Comparison of ENCODE assay signal across 8 mouse cellular contexts in the genomic region with DNA sequence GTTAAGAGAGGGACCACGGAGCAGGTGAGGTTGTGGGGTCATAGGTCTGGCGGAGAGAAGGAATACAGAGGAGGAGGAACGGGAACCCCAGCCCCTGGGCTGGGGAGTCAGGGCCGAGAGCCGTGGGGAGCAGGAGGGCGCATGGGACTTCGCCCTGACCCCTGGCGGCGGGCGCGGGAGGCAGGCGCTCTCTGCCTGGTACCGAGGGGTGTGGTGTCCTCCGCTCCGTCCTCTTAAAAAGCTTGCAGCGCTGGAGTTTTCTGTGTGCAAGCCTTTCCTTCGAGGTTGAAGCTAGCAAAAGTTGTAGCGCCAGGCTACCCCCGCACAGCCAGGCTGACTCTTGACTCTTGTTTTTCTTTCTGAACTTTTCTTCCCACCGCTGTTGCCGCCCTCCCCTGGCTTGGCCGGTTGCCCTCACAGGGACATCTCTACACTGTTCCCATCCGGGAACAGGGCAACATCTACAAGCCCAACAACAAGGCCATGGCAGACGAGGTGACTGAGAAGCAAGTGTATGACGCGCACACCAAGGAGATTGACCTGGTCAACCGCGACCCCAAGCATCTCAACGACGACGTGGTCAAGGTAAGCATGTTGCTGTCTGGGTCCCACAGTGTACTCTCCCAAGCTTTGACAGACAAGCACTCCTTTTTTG. TPM values are rescaled to one million over a fixed set of nuclear protein-coding genes. Genes with fewer than 3 reads are reported as not detected.
DNase-seq lines count a peak whose midpoint lies in the region; ATAC-seq lines count a peak whose summit lies in the region.

No protein-coding gene starts in this region.

- H3K27ac ChIP-seq in hindbrain, embryonic 15.5 days (replicated peaks), result no peak overlapping the region

- intact Hi-C loops in left cerebral cortex, postnatal 25 days (cut with DNase I), result loop anchor here (2.0 to 5.0 kb wide), 3 partner anchors 27 to 203 kb away; a partner anchor contains a TSS

- DNase-seq in gastrocnemius, adult 8-10 months (ENCODE audit: low spot score in 2 of 2), result peak; percentile 56 to 69
- DNase-seq in left cerebral cortex, postnatal 25 days (ENCODE audit: low spot score in 2 of 2), result peak; percentile 15 to 30
- DNase-seq in right cerebral cortex, postnatal 25 days, result peak; percentile 44
- no peak for DNase-seq in c-Kit-positive CD71-positive TER-119-positive erythroid progenitor cells, embryonic 14.5 days (ENCODE audit: low spot score)

- H3K4me3 ChIP-seq in hindbrain, embryonic 15.5 days, result peak overlapping the region; percentile 49

- ATAC-seq in activated CD4-positive, CD25-positive, alpha-beta regulatory T cell, adult 4 months, result peak; percentile 46
- peak; percentile 94 for ATAC-seq in common myeloid progenitor, adult 5-6 weeks (replicated peaks; ENCODE audit: low read depth, poor library complexity, severe bottlenecking)
- ATAC-seq in hindbrain, embryonic 15.5 days (ENCODE audit: low FRiP score, low read depth), result peak; percentile 81
- ATAC-seq in megakaryocyte progenitor cell, adult 5-6 weeks (replicated peaks; ENCODE audit: poor library complexity), result peak; percentile 96

- peaks cover 27% of the 10 kb centered on the region for H3K27me3 ChIP-seq in hindbrain, embryonic 15.5 days

- H3K9me3 ChIP-seq in hindbrain, embryonic 15.5 days, result no peaks in the 10 kb centered on the region

- 3% methylated on average over 31 of the region's 31 CpGs for WGBS in hindbrain, embryonic 15.5 days

- no peaks in the 10 kb centered on the region for H3K36me3 ChIP-seq in hindbrain, embryonic 15.5 days

- peaks cover 27% of the 10 kb centered on the region for H3K4me1 ChIP-seq in hindbrain, embryonic 15.5 days (replicated peaks)

- H3K4me2 ChIP-seq in hindbrain, embryonic 15.5 days, result peak overlapping the region; percentile 99

- peak overlapping the region; percentile 18; the same call in 1 of the 2 replicates for H3K9ac ChIP-seq in hindbrain, embryonic 15.5 days

RNA-seq across cellular contexts. Expression of a gene that starts 1.5 kb away (rescaled TPM):
- not detected for polyA plus RNA-seq in activated CD4-positive, CD25-positive, alpha-beta regulatory T cell, adult 4 months (2017; shearing (Covaris generic))
- total RNA-seq in common myeloid progenitor, adult 5-6 weeks (2017), result not detected in 2 replicates
- total RNA-seq in gastrocnemius, adult 8-10 months (2022), result 100 to 1,000 TPM in 1 of 4 experiments, 10 to 100 TPM in 3; 58.0 to 113 (median 69.8) TPM
- 33.5 and 35.5 TPM in 2 replicates for polyA plus RNA-seq in hindbrain, embryonic 15.5 days (2015; fragmentation: Nextera tagmentation; extraction: Ambion mirVana)
- 10 to 100 TPM; 17.3 to 18.2 TPM for total RNA-seq in left cerebral cortex, postnatal 25 days (2021)
- not detected in 2 replicates for total RNA-seq in megakaryocyte progenitor cell, adult 5-6 weeks (2015)
- not detected in 2 replicates for total RNA-seq in megakaryocyte progenitor cell, adult 5-6 weeks (2017)

RNA-seq across cellular contexts. Expression of a gene that starts 26.6 kb away (rescaled TPM):
- polyA plus RNA-seq in activated CD4-positive, CD25-positive, alpha-beta regulatory T cell, adult 4 months (2017; shearing (Covaris generic)), result 1 to 10 TPM in 1 of 2 experiments, under 1 TPM in 1; 0.94 to 1.9 TPM
- total RNA-seq in common myeloid progenitor, adult 5-6 weeks (2017), result 1.6 and 2.7 TPM in 2 replicates
- total RNA-seq in gastrocnemius, adult 8-10 months (2022), result 10 to 100 TPM in 3 of 4 experiments, 1 to 10 TPM in 1; 8.5 to 18.9 (median 12.4) TPM
- polyA plus RNA-seq in hindbrain, embryonic 15.5 days (2015; fragmentation: Nextera tagmentation; extraction: Ambion mirVana), result 17.0 and 18.5 TPM in 2 replicates
- 10 to 100 TPM; 25.7 to 30.5 TPM for total RNA-seq in left cerebral cortex, postnatal 25 days (2021)
- 0.74 and 1.1 TPM in 2 replicates for total RNA-seq in megakaryocyte progenitor cell, adult 5-6 weeks (2015)
- 0.37 and 0.78 TPM in 2 replicates for total RNA-seq in megakaryocyte progenitor cell, adult 5-6 weeks (2017)

Comparison
In these comparisons a context has a peak if more than half of its experiments do, and no peak if none do; other contexts are left out.
1. ATAC-seq: peak in every context shown above with its lines; median percentile 96 in megakaryocyte progenitor cell, adult 5-6 weeks; 94 in common myeloid progenitor, adult 5-6 weeks; 81 in hindbrain, embryonic 15.5 days; 46 in activated CD4-positive, CD25-positive, alpha-beta regulatory T cell, adult 4 months.
2. RNA of a gene that starts 1.5 kb away (total RNA-seq): 58.0 to 113 TPM in gastrocnemius, adult 8-10 months and 17.3 to 18.2 TPM in left cerebral cortex, postnatal 25 days; not detected in megakaryocyte progenitor cell, adult 5-6 weeks and not detected in common myeloid progenitor, adult 5-6 weeks; every median in the first group is over 10 times any median in the second.